Mouse (Mus musculus) liver, adult 2 months (tissue): ENCODE results near the gene Lrp10. TPM values are rescaled to one million over a fixed set of nuclear protein-coding genes. Genes with fewer than 3 reads are reported as not detected.
A peak's percentile ranks its signal among the peaks of the same experiment; 100 is the strongest.

Source experiments
- DNase-seq: peaks from one replicate; pipeline ENCODE4 v3.0.0-alpha.2; 2011; ENCODE audit warnings: low read depth, low spot score; ENCODE audit errors: extremely low read depth
- H3K27ac ChIP-seq: fragments of 200-500 bp; replicated peaks from 2 replicates; pipeline ENCODE4 v1.5.1; 2012; ENCODE audit warnings: low read depth, mild to moderate bottlenecking, control low read depth, inconsistent platforms, low read length; ENCODE audit not compliant: insufficient read depth
- H3K27me3 ChIP-seq: fragments of 200-500 bp; 2 replicates; pipeline ENCODE4 v1.6.1; 2012; ENCODE audit warnings: mild to moderate bottlenecking, moderate library complexity, low read length, inconsistent platforms; ENCODE audit not compliant: control insufficient read depth, insufficient read depth
- H3K36me3 ChIP-seq: fragments of 200-500 bp; 2 replicates; pipeline ENCODE4 v1.6.1; 2012; ENCODE audit warnings: low read length, inconsistent platforms; ENCODE audit not compliant: control insufficient read depth, insufficient read depth
- H3K4me1 ChIP-seq: fragments of 200-500 bp; 2 replicates; pipeline ENCODE4 v1.6.1; 2011; ENCODE audit warnings: low read length; ENCODE audit not compliant: control insufficient read depth, insufficient read depth
- H3K4me3 ChIP-seq: fragments of 200-500 bp; 2 replicates; pipeline ENCODE4 v1.5.1; 2011; ENCODE audit warnings: low read depth, mild to moderate bottlenecking, control low read depth, low read length, moderate library complexity; ENCODE audit not compliant: insufficient read depth
- H3K79me2 ChIP-seq: fragments of 200-500 bp; 2 replicates; pipeline ENCODE4 v1.6.1; 2012; ENCODE audit warnings: inconsistent platforms, mild to moderate bottlenecking, low read length, moderate library complexity; ENCODE audit not compliant: control insufficient read depth, insufficient read depth
- H3K9ac ChIP-seq: fragments of 200-500 bp; 2 replicates; pipeline ENCODE4 v1.6.1; 2012; ENCODE audit warnings: low read depth, mild to moderate bottlenecking, control low read depth, inconsistent platforms, low read length
- CTCF ChIP-seq: fragments of 200-500 bp; IDR thresholded peaks from 2 replicates; pipeline ENCODE4 v1.5.1; 2011; ENCODE audit warnings: low read depth, low read length, control low read depth
- POLR2A ChIP-seq: fragments of 200-500 bp; IDR thresholded peaks from 2 replicates; pipeline ENCODE4 v1.6.1; 2011; ENCODE audit warnings: low read length, control low read depth; ENCODE audit not compliant: insufficient read depth; ENCODE audit errors: extremely low read depth
- WGBS: fragments of 180-500 bp; shearing (Covaris S2); methylation state at CpG from one replicate; pipeline ENCODE4 v1.1.7; 2018; 5-methylcytosine and 5-hydroxymethylcytosine counted together
- polyA plus RNA-seq: library from polyadenylated mRNA; depleted of rRNA; stranded (reverse); fragments of >200 nt; gene quantifications from 2 replicates; pipeline ENCODE4 v1.2.3, GENCODE M21; 2012
- total RNA-seq: library from RNA; depleted of rRNA; stranded (reverse); fragments of >200 nt; gene quantifications from 2 replicates; pipeline ENCODE4 v1.2.3, GENCODE M21; 2014

Lrp10 gene
- total and polyA plus RNA-seq, 2 experiments, result 7.1 to 50.3 TPM

GRCm38 (mm10) chr14:54445476-54445875, 18.5 kb upstream of the Lrp10 start:
- TF ChIP-seq POLR2A (no peak), CTCF (no peak)
- 74% methylated on average over 3 of the region's 3 CpGs for WGBS
- Histone ChIP-seq H3K4me3 (no peak overlapping the region), H3K27ac (no peak overlapping the region), H3K79me2 (no peaks in the 10 kb centered on the region), H3K9ac (no peak overlapping the region), H3K27me3 (no peaks in the 10 kb centered on the region), H3K4me1 (0 out of 2 replicates have a peak, but pooled peaks cover 2% of the 10 kb centered on the region), H3K36me3 (peaks cover 3% of the 10 kb centered on the region; the same call in 1 of the 2 replicates)
- DNase-seq, result no peak

- H3K27ac ChIP-seq, result no peak overlapping the region
- TF ChIP-seq POLR2A (no peak), CTCF (no peak)
- no peak overlapping the region for H3K9ac ChIP-seq
- no peaks in the 10 kb centered on the region for H3K27me3 ChIP-seq
- H3K4me1 ChIP-seq, result no peaks in the 10 kb centered on the region
- no peaks in the 10 kb centered on the region for H3K79me2 ChIP-seq
- 61% methylated on average over 9 of the region's 9 CpGs for WGBS
- H3K4me3 ChIP-seq, result no peak overlapping the region
- H3K36me3 ChIP-seq, result no peaks in the 10 kb centered on the region
- DNase-seq, result no peak
Measured at GRCm38 (mm10) chr14:54453566-54453965, 10.4 kb upstream of the Lrp10 start.

GRCm38 (mm10) chr14:54454669-54455528, 9.0 kb upstream of the Lrp10 start:
- H3K27ac ChIP-seq, result no peak overlapping the region
- DNase-seq, result no peak
- 75% methylated on average over 11 of the region's 11 CpGs for WGBS

GRCm38 (mm10) chr14:54457907-54458569, 5.9 kb upstream of the Lrp10 start:
- 77% methylated on average over 14 of the region's 14 CpGs for WGBS
- Histone ChIP-seq H3K36me3 (no peaks in the 10 kb centered on the region), H3K79me2 (no peaks in the 10 kb centered on the region), H3K27me3 (no peaks in the 10 kb centered on the region), H3K4me1 (no peaks in the 10 kb centered on the region), H3K4me3 (no peak overlapping the region), H3K9ac (no peak overlapping the region), H3K27ac (no peak overlapping the region)
- DNase-seq, result no peak
- no peak for TF ChIP-seq CTCF
- no peak for TF ChIP-seq POLR2A

More at GRCm38 (mm10) chr14:54454669-54455528, 9.0 kb upstream of the Lrp10 start:
- H3K4me3 ChIP-seq, result no peak overlapping the region
- no peaks in the 10 kb centered on the region for H3K4me1 ChIP-seq
- no peaks in the 10 kb centered on the region for H3K36me3 ChIP-seq
- no peak overlapping the region for H3K9ac ChIP-seq
- TF ChIP-seq CTCF, result no peak
- no peak for TF ChIP-seq POLR2A
- H3K27me3 ChIP-seq, result no peaks in the 10 kb centered on the region
- no peaks in the 10 kb centered on the region for H3K79me2 ChIP-seq

GRCm38 (mm10) chr14:54462146-54462545, 1.8 kb upstream of the Lrp10 start:
- Histone ChIP-seq H3K9ac (no peak overlapping the region), H3K4me3 (no peak overlapping the region), H3K36me3 (no peaks in the 10 kb centered on the region), H3K27ac (no peak overlapping the region), H3K79me2 (no peaks in the 10 kb centered on the region), H3K4me1 (peaks cover 5% of the 10 kb centered on the region), H3K27me3 (no peaks in the 10 kb centered on the region)
- TF ChIP-seq CTCF (no peak), POLR2A (no peak)
- peak; percentile 90 for DNase-seq
- 38% methylated on average over 4 of the region's 4 CpGs for WGBS
